In genomic region chr3:76467229-76467874, GRCm38 (mm10) we compare ENCODE assay signal across 20 mouse cellular contexts.
"Had no signal": no experiment of that assay in that cellular context is flagged by ENCODE, and none has a peak within 500 bp of the region (broad histone marks: within the 10 kb centered on the region; RNA-seq: fewer than 3 reads in every experiment).

No protein-coding gene starts in this region.

- H3K4me2 ChIP-seq: limb, embryonic 12.5 days; limb, embryonic 15.5 days; liver, embryonic 11.5 days; lung, embryonic 14.5 days; midbrain, embryonic 13.5 days; neural tube, embryonic 12.5 days; neural tube, embryonic 15.5 days; stomach, embryonic 15.5 days had no signal

- H3K27me3 ChIP-seq: limb, embryonic 12.5 days; limb, embryonic 15.5 days; midbrain, embryonic 13.5 days; neural tube, embryonic 12.5 days; neural tube, embryonic 15.5 days; stomach, embryonic 15.5 days had no signal

- H3K9me3 ChIP-seq: limb, embryonic 12.5 days; limb, embryonic 15.5 days; midbrain, embryonic 13.5 days; neural tube, embryonic 12.5 days; neural tube, embryonic 15.5 days; stomach, embryonic 15.5 days had no signal

- DNase-seq: kidney, postnatal 14 days; kidney, postnatal 4 days; left cerebral cortex, postnatal 4 days; liver, postnatal 0 days; lung, embryonic 14.5 days; retina, postnatal 1 day; right cerebral cortex, postnatal 25 days; spleen, adult 18-20 months; thymus, postnatal 25 days had no signal

- H3K9ac ChIP-seq: limb, embryonic 12.5 days; limb, embryonic 15.5 days; liver, embryonic 14.5 days; liver, postnatal 0 days; lung, embryonic 14.5 days; midbrain, embryonic 13.5 days; neural tube, embryonic 12.5 days; neural tube, embryonic 15.5 days; stomach, embryonic 15.5 days had no signal

- H3K4me3 ChIP-seq: limb, embryonic 12.5 days; limb, embryonic 15.5 days; midbrain, embryonic 13.5 days; neural tube, embryonic 12.5 days; neural tube, embryonic 15.5 days; stomach, embryonic 15.5 days had no signal

- ATAC-seq: liver, postnatal 0 days; lung, postnatal 0 days; midbrain, embryonic 13.5 days; midbrain, embryonic 16.5 days had no signal

- H3K27ac ChIP-seq: limb, embryonic 12.5 days; limb, embryonic 15.5 days; liver, embryonic 14.5 days; macrophage; midbrain, embryonic 13.5 days; neural tube, embryonic 12.5 days; neural tube, embryonic 15.5 days; stomach, embryonic 15.5 days had no signal

- H3K36me3 ChIP-seq: limb, embryonic 12.5 days; limb, embryonic 15.5 days; midbrain, embryonic 13.5 days; neural tube, embryonic 12.5 days; neural tube, embryonic 15.5 days; stomach, embryonic 15.5 days had no signal

- H3K4me1 ChIP-seq: limb, embryonic 12.5 days; limb, embryonic 15.5 days; midbrain, embryonic 13.5 days; neural tube, embryonic 12.5 days; neural tube, embryonic 15.5 days; stomach, embryonic 15.5 days had no signal
